Mouse (Mus musculus) liver (tissue): ENCODE measurements at regions not wholly inside any gene's neighbourhood (a gene's known extent, or its start where the extent isn't known, plus 50 kb on each side); places are given as distances from the start of the nearest gene placed in this dataset.

Source experiments
- DNase-seq: peaks from one replicate; pipeline ENCODE4 v3.0.0-alpha.2; 2020; ENCODE audit warnings: mixed read lengths

- no peak for DNase-seq
Observed at GRCm38 (mm10) chr9:61862071-61862480, 52.3 kb downstream of the Rplp1 start.

GRCm38 (mm10) chr9:61860147-61860546, 54.2 kb downstream of the Rplp1 start:
- DNase-seq, result peak; percentile 50

- DNase-seq, result no peak
Observed at GRCm38 (mm10) chr9:61859438-61859837, 54.9 kb downstream of the Rplp1 start.

- no peak for DNase-seq
Observed at GRCm38 (mm10) chr9:61857817-61858216, 56.5 kb downstream of the Rplp1 start.

GRCm38 (mm10) chr9:61856686-61857085, 57.7 kb downstream of the Rplp1 start:
- DNase-seq, result no peak

- DNase-seq, result no peak
Observed at GRCm38 (mm10) chr9:61855686-61856085, 58.7 kb downstream of the Rplp1 start.

- no peak for DNase-seq
Observed at GRCm38 (mm10) chr9:61853841-61854240, 60.5 kb downstream of the Rplp1 start.

- DNase-seq, result no peak
Observed at GRCm38 (mm10) chr9:61851331-61851730, 63.0 kb downstream of the Rplp1 start.

GRCm38 (mm10) chr9:61848401-61848800, 65.9 kb downstream of the Rplp1 start:
- DNase-seq, result no peak

GRCm38 (mm10) chr9:61847496-61847895, 66.8 kb downstream of the Rplp1 start:
- DNase-seq, result no peak

- DNase-seq, result no peak
Observed at GRCm38 (mm10) chr9:61844645-61845044, 69.7 kb downstream of the Rplp1 start.

GRCm38 (mm10) chr9:61844141-61844540, 70.2 kb downstream of the Rplp1 start:
- DNase-seq, result no peak

GRCm38 (mm10) chr9:61843513-61843912, 70.8 kb downstream of the Rplp1 start:
- DNase-seq, result peak; percentile 39

- DNase-seq, result no peak
Observed at GRCm38 (mm10) chr9:61842384-61842783, 72.0 kb downstream of the Rplp1 start.

GRCm38 (mm10) chr9:61841222-61841621, 73.1 kb downstream of the Rplp1 start:
- no peak for DNase-seq

- no peak for DNase-seq
Observed at GRCm38 (mm10) chr9:61840353-61840752, 74.0 kb downstream of the Rplp1 start.

GRCm38 (mm10) chr9:61833226-61833625, 81.1 kb downstream of the Rplp1 start:
- DNase-seq, result no peak

GRCm38 (mm10) chr9:61830236-61830635, 84.1 kb downstream of the Rplp1 start:
- DNase-seq, result no peak

- no peak for DNase-seq
Observed at GRCm38 (mm10) chr9:61829736-61830135, 84.6 kb downstream of the Rplp1 start.

GRCm38 (mm10) chr9:61829301-61829700, 85.0 kb downstream of the Rplp1 start:
- DNase-seq, result no peak

GRCm38 (mm10) chr9:61827721-61828120, 86.6 kb downstream of the Rplp1 start:
- no peak for DNase-seq

GRCm38 (mm10) chr9:61827014-61827413, 87.3 kb downstream of the Rplp1 start:
- no peak for DNase-seq

- no peak for DNase-seq
Observed at GRCm38 (mm10) chr9:61826415-61826814, 87.9 kb downstream of the Rplp1 start.

- no peak for DNase-seq
Observed at GRCm38 (mm10) chr9:61825804-61826203, 88.5 kb downstream of the Rplp1 start.

- no peak for DNase-seq
Observed at GRCm38 (mm10) chr9:61819836-61820235, 94.5 kb downstream of the Rplp1 start.
